Mouse (Mus musculus) intestine, postnatal 0 days (tissue): ENCODE results near the gene Gm21969. TPM values are rescaled to one million over a fixed set of nuclear protein-coding genes. Genes with fewer than 3 reads are reported as not detected.

Source experiments
- ATAC-seq: fragments of 200-750 bp; cut with Nextera tagmentation; 2 replicates; pipeline ENCODE4 v1.8.0; 2017; ENCODE audit warnings: mild to moderate bottlenecking, moderate TSS enrichment, moderate library complexity
- H3K27ac ChIP-seq: fragments of 300-500 bp; sonication (generic); 2 replicates; pipeline ENCODE4 v1.5.1; 2014; ENCODE audit warnings: mild to moderate bottlenecking, low read depth, low read length, moderate library complexity
- H3K27me3 ChIP-seq: fragments of 300-500 bp; sonication (generic); replicated peaks from 2 replicates; pipeline ENCODE4 v1.6.1; 2014; ENCODE audit warnings: low read length, mixed read lengths; ENCODE audit not compliant: control insufficient read depth, insufficient read depth
- H3K36me3 ChIP-seq: fragments of 300-500 bp; sonication (generic); 2 replicates; pipeline ENCODE4 v1.6.1; 2014; ENCODE audit warnings: mild to moderate bottlenecking, moderate library complexity; ENCODE audit not compliant: control insufficient read depth, insufficient read depth
- H3K4me1 ChIP-seq: fragments of 300-500 bp; sonication (generic); replicated peaks from 2 replicates; pipeline ENCODE4 v1.6.1; 2014; ENCODE audit warnings: antibody characterized with exemption, low read length, mixed read lengths; ENCODE audit not compliant: control insufficient read depth, insufficient read depth
- H3K4me2 ChIP-seq: fragments of 300-500 bp; sonication (generic); replicated peaks from 2 replicates; pipeline ENCODE4 v1.6.1; 2014; ENCODE audit warnings: low read depth, mild to moderate bottlenecking, moderate library complexity
- H3K4me3 ChIP-seq: fragments of 300-500 bp; sonication (generic); 2 replicates; pipeline ENCODE4 v1.5.1; 2014; ENCODE audit warnings: low read depth, low read length
- H3K9ac ChIP-seq: fragments of 300-500 bp; sonication (generic); 2 replicates; pipeline ENCODE4 v1.6.1; 2014; ENCODE audit warnings: mild to moderate bottlenecking, low read depth, low read length
- H3K9me3 ChIP-seq: fragments of 300-500 bp; sonication (generic); 2 replicates; pipeline ENCODE4 v1.6.1; 2016; ENCODE audit warnings: mixed run types; ENCODE audit not compliant: control insufficient read depth
- CTCF ChIP-seq: sonication (generic); IDR thresholded peaks from 2 replicates; pipeline ENCODE4 v1.5.1; 2016; ENCODE audit warnings: low read depth, mild to moderate bottlenecking, control low read depth, antibody characterized with exemption, moderate library complexity
- WGBS: fragments of 180-500 bp; shearing (Covaris S2); extraction: QIAGEN DNeasy Blood & Tissue Kit; methylation state at CpG from one replicate; pipeline ENCODE4 v1.1.7; 2014; 5-methylcytosine and 5-hydroxymethylcytosine counted together
- polyA plus RNA-seq: library from polyadenylated mRNA; unstranded; fragments of >200 nt; fragmentation: Nextera tagmentation; extraction: Ambion mirVana; gene quantifications from 2 replicates; pipeline ENCODE4 v1.2.1, GENCODE M21; 2015

Gm21969 gene
- polyA plus RNA-seq, 1 experiment from 2014 or later: not detected

GRCm38 (mm10) chr4:139574156-139574798, 28.7 kb upstream of the Gm21969 start:
- Histone ChIP-seq H3K4me2 (peak overlapping the region; percentile 94), H3K27ac (peak overlapping the region; percentile 75), H3K27me3 (peaks cover 6% of the 10 kb centered on the region; the same call in 1 of the 2 replicates), H3K9ac (peak overlapping the region; percentile 84), H3K4me1 (peaks cover 2% of the 10 kb centered on the region; the same call in 1 of the 2 replicates), H3K4me3 (peak overlapping the region; percentile 83), H3K9me3 (no peaks in the 10 kb centered on the region), H3K36me3 (no peaks in the 10 kb centered on the region)
- WGBS: under 1% methylated on average over 45 of the region's 52 CpGs
- peak; percentile 98 for ATAC-seq
- peak; percentile 85 for TF ChIP-seq CTCF

DNA sequence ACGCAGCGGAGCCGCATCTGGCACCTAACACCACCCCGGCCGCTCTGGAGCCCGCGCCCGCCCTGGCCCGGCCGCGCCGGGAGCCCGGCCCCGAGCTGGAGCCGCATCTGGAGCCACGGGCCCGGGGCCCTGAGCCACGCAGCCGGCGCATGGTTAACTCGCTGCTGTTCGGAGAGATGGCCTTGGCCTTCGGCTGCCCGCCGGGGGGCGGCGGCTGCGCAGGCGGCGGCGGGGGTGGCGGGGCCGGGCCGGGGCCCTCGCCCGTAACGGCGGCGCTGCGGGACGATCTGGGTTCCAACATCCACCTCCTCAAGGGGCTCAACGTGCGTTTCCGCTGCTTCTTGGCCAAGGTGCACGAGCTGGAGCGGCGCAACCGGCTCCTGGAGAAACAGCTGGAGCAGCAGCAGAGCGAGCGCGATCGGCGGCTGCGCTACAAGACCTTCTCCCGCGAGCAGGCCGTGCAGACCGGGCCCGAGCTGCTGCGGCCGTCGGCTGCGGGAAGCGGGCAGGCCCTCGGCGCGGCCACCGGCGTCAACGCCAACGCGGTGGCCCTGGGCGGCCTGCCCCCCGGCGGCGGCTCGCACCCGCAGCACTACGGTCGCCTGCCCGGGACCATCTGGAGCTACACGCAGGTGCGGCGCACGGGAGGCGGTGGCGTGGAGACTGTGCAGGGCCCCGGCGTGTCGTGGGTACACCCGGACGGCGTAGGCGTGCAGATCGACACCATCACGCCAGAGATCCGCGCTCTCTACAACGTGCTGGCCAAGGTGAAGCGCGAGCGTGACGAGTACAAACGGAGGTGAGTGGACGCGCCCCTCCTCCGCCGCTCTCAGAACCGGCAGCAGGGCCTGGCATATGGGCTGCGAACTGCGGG, 27.9 kb upstream of the Gm21969 start:
- peak; percentile 41 for TF ChIP-seq CTCF
- Histone ChIP-seq H3K36me3 (no peaks in the 10 kb centered on the region), H3K4me2 (peak overlapping the region; percentile 94), H3K9me3 (no peaks in the 10 kb centered on the region), H3K4me3 (peak overlapping the region; percentile 83), H3K4me1 (peaks cover 2% of the 10 kb centered on the region; the same call in 1 of the 2 replicates), H3K27ac (peak overlapping the region; percentile 75), H3K9ac (peak overlapping the region; percentile 84), H3K27me3 (peaks cover 6% of the 10 kb centered on the region; the same call in 1 of the 2 replicates)
- peak; percentile 63 for ATAC-seq
- whole genome bisulfite sequencing: under 1% methylated on average over 110 of the region's 111 CpGs

DNA sequence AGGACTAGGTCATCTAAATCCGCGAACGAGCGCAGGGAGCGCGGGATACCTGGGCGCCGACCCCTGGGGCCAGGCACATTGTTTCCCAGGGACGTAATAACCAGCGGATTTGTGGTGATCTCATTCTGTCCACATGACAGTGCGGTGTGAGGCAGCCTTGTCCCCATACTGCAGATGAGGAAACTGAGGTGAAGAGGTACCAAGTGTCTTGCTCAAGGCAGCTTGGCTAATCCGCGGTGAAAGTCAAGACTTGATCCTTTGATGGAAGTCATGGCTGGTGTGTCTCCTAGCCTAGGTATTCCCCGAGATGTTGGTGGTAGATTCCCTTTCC, 27.3 kb upstream of the Gm21969 start:
- no peak overlapping the region for H3K27ac ChIP-seq
- ATAC-seq: no peak
- H3K36me3 ChIP-seq: no peaks in the 10 kb centered on the region
- no peaks in the 10 kb centered on the region for H3K9me3 ChIP-seq
- peak overlapping the region; percentile 94 for H3K4me2 ChIP-seq
- no peak for TF ChIP-seq CTCF
- peaks cover 5% of the 10 kb centered on the region for H3K4me1 ChIP-seq
- peaks cover 6% of the 10 kb centered on the region; the same call in 1 of the 2 replicates for H3K27me3 ChIP-seq
- H3K4me3 ChIP-seq: peak overlapping the region; percentile 83
- peak overlapping the region; percentile 84 for H3K9ac ChIP-seq
- 14% methylated on average over 14 of the region's 14 CpGs for WGBS

GRCm38 (mm10) chr4:139576251-139576880, 26.6 kb upstream of the Gm21969 start:
- Histone ChIP-seq H3K4me2 (peak overlapping the region; percentile 94), H3K4me1 (peaks cover 12% of the 10 kb centered on the region), H3K36me3 (no peaks in the 10 kb centered on the region), H3K9me3 (no peaks in the 10 kb centered on the region), H3K4me3 (peak overlapping the region; percentile 83), H3K9ac (peak overlapping the region; percentile 84; the same call in 1 of the 2 replicates), H3K27ac (no peak overlapping the region), H3K27me3 (peaks cover 6% of the 10 kb centered on the region; the same call in 1 of the 2 replicates)
- no peak for ATAC-seq
- 63% methylated on average over 14 of the region's 14 CpGs for WGBS
- TF ChIP-seq CTCF: no peak

DNA sequence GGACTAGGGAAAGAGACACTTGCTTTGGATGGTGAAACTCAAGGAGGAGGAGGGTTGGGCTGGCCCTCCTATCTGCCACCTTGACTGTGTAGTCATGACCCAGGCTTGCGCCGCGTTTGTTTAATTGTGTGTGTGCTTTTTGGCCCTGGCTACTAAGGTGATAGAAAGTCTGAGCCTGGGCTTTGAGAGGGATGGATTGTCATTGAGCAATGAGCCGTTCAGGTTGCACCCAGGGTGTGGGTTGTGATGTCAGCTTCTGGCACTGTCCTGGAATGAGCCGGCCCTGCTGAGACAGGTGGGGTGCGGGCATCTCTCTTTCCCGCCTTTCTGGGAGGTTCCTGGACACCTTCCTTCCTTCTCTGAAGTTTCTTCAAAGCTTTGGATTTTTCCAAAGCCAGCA, 26.0 kb upstream of the Gm21969 start:
- Histone ChIP-seq H3K27me3 (peaks cover 6% of the 10 kb centered on the region; the same call in 1 of the 2 replicates), H3K9ac (no peak overlapping the region), H3K9me3 (no peaks in the 10 kb centered on the region), H3K36me3 (no peaks in the 10 kb centered on the region), H3K4me3 (no peak overlapping the region), H3K27ac (no peak overlapping the region), H3K4me2 (peak overlapping the region; percentile 94), H3K4me1 (peaks cover 16% of the 10 kb centered on the region)
- TF ChIP-seq CTCF: no peak
- ATAC-seq: no peak
- WGBS: 76% methylated on average over 7 of the region's 7 CpGs

GRCm38 (mm10) chr4:139578389-139578788, 24.6 kb upstream of the Gm21969 start:
- Histone ChIP-seq H3K4me1 (peaks cover 17% of the 10 kb centered on the region), H3K27me3 (peaks cover 4% of the 10 kb centered on the region; the same call in 1 of the 2 replicates), H3K9ac (no peak overlapping the region), H3K4me2 (no peak overlapping the region), H3K4me3 (no peak overlapping the region), H3K9me3 (no peaks in the 10 kb centered on the region), H3K27ac (no peak overlapping the region), H3K36me3 (no peaks in the 10 kb centered on the region)
- no peak for TF ChIP-seq CTCF
- 92% methylated on average over 8 of the region's 8 CpGs for WGBS
- no peak for ATAC-seq
